Mouse (Mus musculus): Measurements from ENCODE around the gene Rapgef6. TPM values are rescaled to one million over a fixed set of nuclear protein-coding genes. Genes with fewer than 3 reads are reported as not detected.

Gene Rapgef6
- total and polyA plus RNA-seq, 2 experiments from 2014 or later: 33.4 to 62.9 TPM

DNA sequence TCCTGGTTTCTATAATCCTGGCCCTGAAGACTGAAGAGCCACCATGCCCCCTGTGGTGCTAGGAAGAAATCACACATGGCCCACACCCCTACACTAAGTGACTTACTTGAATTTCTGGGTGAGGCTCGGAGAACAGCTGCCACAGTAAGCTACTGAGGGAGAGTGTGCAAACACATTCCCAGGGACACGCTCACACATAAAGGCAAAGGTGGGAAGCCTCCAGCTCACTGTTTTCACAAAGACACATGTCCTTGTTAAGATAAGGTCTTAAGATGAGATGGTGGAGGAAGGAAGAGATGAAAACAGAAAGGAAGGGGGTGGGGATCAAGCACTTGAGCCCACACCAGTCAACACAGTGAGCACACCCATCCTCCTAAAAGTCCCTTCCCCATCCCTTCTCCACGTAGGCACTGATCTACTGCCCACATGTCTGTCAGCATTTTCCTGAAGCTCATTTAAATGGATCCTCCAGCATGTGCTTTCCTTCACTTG, 204.0 kb downstream of the Rapgef6 start:
- Histone ChIP-seq H3K9ac (replicated peaks; ENCODE audit: low read length, poor library complexity, severe bottlenecking) (no peak overlapping the region), H3K4me1 (ENCODE audit: insufficient read depth, low read length) (no peaks in the 10 kb centered on the region), H3K4me3 (ENCODE audit: low read depth, low read length) (no peak overlapping the region), H3K27me3 (ENCODE audit: insufficient read depth, low read length) (no peaks in the 10 kb centered on the region), H3K27ac (ENCODE audit: low read depth, low read length) (no peak overlapping the region), H3K4me2 (ENCODE audit: low read depth, low read length, poor library complexity, severe bottlenecking) (no peak overlapping the region), H3K9me3 (ENCODE audit: low read length) (no peaks in the 10 kb centered on the region), H3K36me3 (ENCODE audit: insufficient read depth, low read length) (peaks cover 14% of the 10 kb centered on the region; the same call in 1 of the 2 replicates)
- no peak for ATAC-seq (ENCODE audit: low FRiP score)
- DNase-seq (ENCODE audit: low spot score): no peak
- WGBS: 86% methylated on average over 3 of the region's 3 CpGs
- no peak for TF ChIP-seq CTCF (IDR thresholded peaks at IDR 0.05)

DNA sequence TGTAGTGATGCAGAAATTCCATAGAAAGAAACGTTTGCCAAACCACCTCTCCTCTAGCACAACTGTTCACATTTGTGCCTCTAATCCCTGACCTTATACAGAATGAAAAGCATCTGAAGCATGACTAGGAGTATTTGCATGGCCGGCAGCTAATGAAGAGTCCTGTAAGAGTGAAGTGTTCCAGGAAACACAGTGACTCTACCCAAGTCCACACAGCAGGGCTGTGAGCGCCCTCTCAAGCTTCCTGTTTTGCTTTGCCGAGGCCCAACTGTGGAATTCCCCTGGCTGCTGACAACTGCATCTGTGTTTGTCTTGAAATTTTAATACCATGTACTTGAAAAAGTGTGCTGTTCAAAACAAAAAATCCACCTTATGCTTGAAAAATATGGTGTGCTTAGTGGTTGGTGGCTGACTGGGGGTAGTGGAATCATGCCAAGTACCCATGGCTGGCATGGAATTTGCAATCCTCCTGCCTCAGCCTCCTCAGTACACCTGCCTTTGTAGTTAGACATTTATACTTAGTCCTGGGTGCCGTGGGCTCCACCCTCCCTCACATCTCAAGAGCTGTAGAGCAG, 204.8 kb downstream of the Rapgef6 start:
- H3K36me3 ChIP-seq (ENCODE audit: insufficient read depth, low read length): peaks cover 7% of the 10 kb centered on the region; the same call in 1 of the 2 replicates
- no peak for DNase-seq (ENCODE audit: low spot score)
- H3K27ac ChIP-seq (ENCODE audit: low read depth, low read length): 0 out of 2 replicates have a peak overlapping the region, but pooled peaks have one; percentile 6
- H3K4me2 ChIP-seq (ENCODE audit: low read depth, low read length, poor library complexity, severe bottlenecking): no peak overlapping the region
- H3K9me3 ChIP-seq (ENCODE audit: low read length): no peaks in the 10 kb centered on the region
- H3K9ac ChIP-seq (replicated peaks; ENCODE audit: low read length, poor library complexity, severe bottlenecking): no peak overlapping the region
- WGBS: 68% methylated on average over 5 of the region's 5 CpGs
- H3K4me3 ChIP-seq (ENCODE audit: low read depth, low read length): no peak overlapping the region
- no peaks in the 10 kb centered on the region for H3K4me1 ChIP-seq (ENCODE audit: insufficient read depth, low read length)
- H3K27me3 ChIP-seq (ENCODE audit: insufficient read depth, low read length): no peaks in the 10 kb centered on the region
- no peak for ATAC-seq (ENCODE audit: low FRiP score)
- TF ChIP-seq CTCF (IDR thresholded peaks at IDR 0.05): no peak

DNA sequence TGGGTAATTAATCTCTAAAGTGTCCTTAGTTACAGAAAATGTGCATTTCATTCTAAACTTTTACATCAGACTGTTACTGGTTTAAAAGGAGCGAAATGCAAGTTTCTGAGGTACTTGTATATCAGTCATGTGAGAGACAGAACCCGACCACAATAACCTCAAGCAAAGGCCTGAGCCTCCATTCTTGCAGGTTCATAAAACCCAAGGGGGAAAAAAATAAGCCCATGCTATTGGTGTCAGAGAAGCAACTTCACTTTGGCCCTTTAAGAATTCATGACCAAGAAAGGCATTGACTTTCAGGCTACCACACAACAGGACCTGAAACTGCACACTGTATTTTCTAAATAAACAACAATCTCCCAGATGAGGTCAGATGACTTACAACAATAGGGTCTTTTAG, 205.7 kb downstream of the Rapgef6 start:
- ATAC-seq (ENCODE audit: low FRiP score) (no peak), DNase-seq (ENCODE audit: low spot score) (no peak)

DNA sequence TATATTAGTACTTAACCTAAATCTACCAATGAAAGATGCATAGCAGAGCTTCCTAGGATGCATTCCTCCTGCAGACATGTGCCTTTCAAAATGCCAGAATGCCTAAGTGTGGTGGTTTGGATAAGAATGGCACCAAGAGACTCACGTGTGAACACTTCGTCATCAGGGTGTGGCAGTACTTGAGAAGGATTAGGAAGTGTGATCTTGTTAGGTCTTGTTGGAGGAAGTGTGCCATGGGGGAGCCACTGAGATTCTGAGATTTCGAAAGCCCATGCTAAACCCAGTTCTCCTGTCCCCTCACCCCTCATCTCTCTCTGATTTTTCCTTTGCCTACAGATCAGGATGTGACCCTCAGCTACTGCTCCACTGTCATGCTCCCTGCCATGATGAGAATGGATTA, 206.7 kb downstream of the Rapgef6 start:
- Histone ChIP-seq H3K4me3 (ENCODE audit: low read depth, low read length) (no peak overlapping the region), H3K4me1 (ENCODE audit: insufficient read depth, low read length) (no peaks in the 10 kb centered on the region), H3K27ac (ENCODE audit: low read depth, low read length) (no peak overlapping the region), H3K9me3 (ENCODE audit: low read length) (no peaks in the 10 kb centered on the region), H3K36me3 (ENCODE audit: insufficient read depth, low read length) (0 out of 2 replicates have a peak, but pooled peaks cover 1% of the 10 kb centered on the region), H3K27me3 (ENCODE audit: insufficient read depth, low read length) (no peaks in the 10 kb centered on the region), H3K4me2 (ENCODE audit: low read depth, low read length, poor library complexity, severe bottlenecking) (no peak overlapping the region), H3K9ac (replicated peaks; ENCODE audit: low read length, poor library complexity, severe bottlenecking) (no peak overlapping the region)
- no peak for ATAC-seq (ENCODE audit: low FRiP score)
- no peak for TF ChIP-seq CTCF (IDR thresholded peaks at IDR 0.05)
- 88% methylated on average over 3 of the region's 3 CpGs for WGBS
- no peak for DNase-seq (ENCODE audit: low spot score)

More for the DNA sequence above, 205.7 kb downstream of the Rapgef6 start:
- Histone ChIP-seq H3K27me3 (ENCODE audit: insufficient read depth, low read length) (no peaks in the 10 kb centered on the region), H3K9me3 (ENCODE audit: low read length) (no peaks in the 10 kb centered on the region), H3K9ac (replicated peaks; ENCODE audit: low read length, poor library complexity, severe bottlenecking) (no peak overlapping the region), H3K36me3 (ENCODE audit: insufficient read depth, low read length) (peaks cover 2% of the 10 kb centered on the region; the same call in 1 of the 2 replicates), H3K4me3 (ENCODE audit: low read depth, low read length) (no peak overlapping the region), H3K4me2 (ENCODE audit: low read depth, low read length, poor library complexity, severe bottlenecking) (no peak overlapping the region), H3K4me1 (ENCODE audit: insufficient read depth, low read length) (no peaks in the 10 kb centered on the region), H3K27ac (ENCODE audit: low read depth, low read length) (no peak overlapping the region)
- WGBS: 100% methylated on average over 2 of the region's 2 CpGs
- no peak for TF ChIP-seq CTCF (IDR thresholded peaks at IDR 0.05)

DNA sequence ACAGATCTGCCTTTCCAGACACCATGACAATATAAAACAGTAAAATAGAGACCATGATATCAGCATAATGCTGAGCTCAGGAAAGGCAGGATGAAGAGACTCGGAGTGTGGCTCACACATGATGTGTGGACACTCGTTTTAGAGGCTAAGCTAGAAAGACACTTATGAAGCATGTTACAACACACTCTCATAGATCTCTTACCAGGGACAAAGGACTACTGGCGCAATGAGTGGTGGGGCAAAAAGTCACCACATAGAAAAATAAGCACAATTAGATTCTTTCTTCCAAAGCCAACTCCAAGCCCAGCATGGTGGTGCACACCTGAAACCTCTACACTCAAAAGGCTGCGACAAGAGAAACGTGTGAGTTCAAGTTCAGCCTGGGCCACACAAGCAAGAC, 208.3 kb downstream of the Rapgef6 start:
- DNase-seq (ENCODE audit: low spot score) (no peak), ATAC-seq (ENCODE audit: low FRiP score) (no peak)
- Histone ChIP-seq H3K4me3 (ENCODE audit: low read depth, low read length) (no peak overlapping the region), H3K27ac (ENCODE audit: low read depth, low read length) (no peak overlapping the region), H3K4me2 (ENCODE audit: low read depth, low read length, poor library complexity, severe bottlenecking) (no peak overlapping the region), H3K36me3 (ENCODE audit: insufficient read depth, low read length) (0 out of 2 replicates have a peak, but pooled peaks cover 3% of the 10 kb centered on the region), H3K27me3 (ENCODE audit: insufficient read depth, low read length) (no peaks in the 10 kb centered on the region), H3K4me1 (ENCODE audit: insufficient read depth, low read length) (no peaks in the 10 kb centered on the region), H3K9me3 (ENCODE audit: low read length) (no peaks in the 10 kb centered on the region), H3K9ac (replicated peaks; ENCODE audit: low read length, poor library complexity, severe bottlenecking) (no peak overlapping the region)
- WGBS: 92% methylated on average over 5 of the region's 5 CpGs
- TF ChIP-seq CTCF (IDR thresholded peaks at IDR 0.05): no peak

DNA sequence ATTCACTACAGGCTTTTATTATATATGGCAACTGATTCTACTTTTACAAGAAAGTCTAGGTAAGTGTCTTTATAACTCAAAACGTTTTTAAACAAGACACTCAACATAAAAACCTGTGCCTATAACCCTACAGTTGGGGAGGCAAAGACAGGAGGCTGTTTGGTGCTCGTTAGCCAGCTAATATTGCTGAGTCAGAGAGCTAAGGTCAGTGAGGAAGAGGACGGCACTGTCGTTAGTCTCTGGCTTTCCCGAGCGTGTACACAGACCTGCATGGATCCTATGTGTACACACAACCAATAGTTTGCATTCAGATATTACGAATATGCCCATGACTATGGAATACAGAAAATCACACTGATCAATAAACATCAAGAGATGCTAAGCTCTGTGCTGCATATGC, 208.7 kb downstream of the Rapgef6 start:
- H3K4me2 ChIP-seq (ENCODE audit: low read depth, low read length, poor library complexity, severe bottlenecking): no peak overlapping the region
- no peak overlapping the region for H3K9ac ChIP-seq (replicated peaks; ENCODE audit: low read length, poor library complexity, severe bottlenecking)
- H3K27ac ChIP-seq (ENCODE audit: low read depth, low read length): no peak overlapping the region
- TF ChIP-seq CTCF (IDR thresholded peaks at IDR 0.05): no peak
- H3K4me3 ChIP-seq (ENCODE audit: low read depth, low read length): no peak overlapping the region
- peaks cover 4% of the 10 kb centered on the region; the same call in 1 of the 2 replicates for H3K36me3 ChIP-seq (ENCODE audit: insufficient read depth, low read length)
- 87% methylated on average over 7 of the region's 7 CpGs for WGBS
- no peaks in the 10 kb centered on the region for H3K9me3 ChIP-seq (ENCODE audit: low read length)
- ATAC-seq (ENCODE audit: low FRiP score) (no peak), DNase-seq (ENCODE audit: low spot score) (no peak)
- H3K27me3 ChIP-seq (ENCODE audit: insufficient read depth, low read length): no peaks in the 10 kb centered on the region
- H3K4me1 ChIP-seq (ENCODE audit: insufficient read depth, low read length): no peaks in the 10 kb centered on the region

Data from midbrain, postnatal 0 days (tissue).